Mouse (Mus musculus) heart, embryonic 11.5 days (tissue): ENCODE data around the gene Pds5a. TPM values are rescaled to one million over a fixed set of nuclear protein-coding genes. Genes with fewer than 3 reads are reported as not detected.

Experiments
- ATAC-seq: fragments of 200-750 bp; cut with Nextera tagmentation; replicated peaks from 2 replicates; pipeline ENCODE4 v1.8.0; 2017; ENCODE audit warnings: moderate library complexity; ENCODE audit not compliant: insufficient number of reproducible peaks, low FRiP score, low TSS enrichment
- H3K27ac ChIP-seq: fragments of 300-500 bp; sonication (generic); 2 replicates; pipeline ENCODE4 v1.5.1; 2014; ENCODE audit warnings: mild to moderate bottlenecking, low read depth, low read length
- H3K27me3 ChIP-seq: fragments of 300-500 bp; sonication (generic); 2 replicates; pipeline ENCODE4 v1.6.1; 2014; ENCODE audit warnings: mild to moderate bottlenecking, low read length, mixed read lengths; ENCODE audit not compliant: control insufficient read depth, insufficient read depth
- H3K36me3 ChIP-seq: fragments of 300-500 bp; sonication (generic); 2 replicates; pipeline ENCODE4 v1.6.1; 2014; ENCODE audit warnings: mild to moderate bottlenecking, low read length, moderate library complexity, mixed read lengths; ENCODE audit not compliant: control insufficient read depth, insufficient read depth
- H3K4me1 ChIP-seq: fragments of 300-500 bp; sonication (generic); 2 replicates; pipeline ENCODE4 v1.6.1; 2014; ENCODE audit warnings: low read length; ENCODE audit not compliant: control insufficient read depth, insufficient read depth
- H3K4me2 ChIP-seq: fragments of 300-500 bp; sonication (generic); 2 replicates; pipeline ENCODE4 v1.6.1; 2014; ENCODE audit warnings: mild to moderate bottlenecking, moderate library complexity
- H3K4me3 ChIP-seq: fragments of 300-500 bp; sonication (generic); 2 replicates; pipeline ENCODE4 v1.5.1; 2014; ENCODE audit warnings: low read depth, low read length
- H3K9ac ChIP-seq: fragments of 300-500 bp; sonication (generic); 2 replicates; pipeline ENCODE4 v1.6.1; 2014; ENCODE audit warnings: mild to moderate bottlenecking, low read depth, low read length, moderate library complexity
- H3K9me3 ChIP-seq: fragments of 300-500 bp; sonication (generic); replicated peaks from 2 replicates; pipeline ENCODE4 v1.6.1; 2016; ENCODE audit warnings: low read length; ENCODE audit not compliant: control insufficient read depth
- WGBS: fragments of 180-500 bp; shearing (Covaris S2); extraction: QIAGEN DNeasy Blood & Tissue Kit; methylation state at CpG from one replicate; pipeline ENCODE4 v1.1.7; 2014; ENCODE audit not compliant: insufficient replicate concordance; 5-methylcytosine and 5-hydroxymethylcytosine counted together
- polyA plus RNA-seq: library from polyadenylated mRNA; unstranded; fragments of >200 nt; fragmentation: Nextera tagmentation; extraction: Ambion mirVana; gene quantifications from 2 replicates; pipeline ENCODE4 v1.2.1, GENCODE M21; 2014

Pds5a gene
- polyA plus RNA-seq, 1 experiment from 2014 or later: 70.8 TPM

DNA sequence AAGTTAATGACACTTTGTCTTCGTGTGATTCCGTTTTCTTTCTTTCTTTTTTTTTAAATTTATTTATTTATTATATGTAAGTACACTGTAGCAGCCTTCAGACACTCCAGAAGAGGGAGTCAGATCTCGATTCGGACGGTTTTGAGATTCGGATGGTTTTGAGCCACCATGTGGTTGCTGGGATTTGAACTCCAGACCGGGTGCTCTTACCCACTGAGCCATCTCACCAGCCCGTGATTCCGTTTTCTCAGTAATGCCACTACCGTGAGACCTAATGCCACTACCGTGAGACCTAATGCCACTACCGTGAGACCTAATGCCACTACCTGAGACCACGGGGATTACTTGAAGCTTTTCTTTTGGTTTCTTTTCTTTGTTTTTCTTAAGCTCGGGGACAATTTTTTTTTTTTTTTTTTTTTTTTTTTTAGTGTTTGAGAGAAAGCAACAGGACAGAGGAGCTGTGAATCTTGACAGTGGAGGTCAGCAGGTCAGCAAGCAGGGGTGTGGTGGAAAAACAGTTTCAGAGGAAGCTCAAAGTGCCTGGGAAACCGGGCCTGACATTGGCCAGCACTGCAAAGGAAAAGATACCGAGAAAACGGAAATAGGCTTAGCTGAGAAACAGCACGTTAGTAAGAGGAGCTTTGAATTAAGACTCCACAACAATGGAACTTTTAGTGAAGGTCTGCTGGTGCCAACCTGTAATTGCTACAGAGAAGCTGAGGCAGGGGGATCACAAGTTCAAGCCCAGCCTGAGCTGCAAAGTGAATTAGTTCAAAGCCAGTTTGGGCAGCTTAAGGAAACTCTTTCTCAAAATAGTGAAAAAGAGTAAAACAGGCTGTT is 19.2 kb upstream of the Pds5a start:
- H3K36me3 ChIP-seq: no peaks in the 10 kb centered on the region
- H3K4me2 ChIP-seq: no peak overlapping the region
- H3K27ac ChIP-seq: peak overlapping the region; percentile 57; the same call in 1 of the 2 replicates
- H3K27me3 ChIP-seq: no peaks in the 10 kb centered on the region
- H3K4me1 ChIP-seq: 0 out of 2 replicates have a peak, but pooled peaks cover 3% of the 10 kb centered on the region
- no peaks in the 10 kb centered on the region for H3K9me3 ChIP-seq
- no peak for ATAC-seq
- 76% methylated on average over 18 of the region's 18 CpGs for WGBS
- no peak overlapping the region for H3K4me3 ChIP-seq
- H3K9ac ChIP-seq: no peak overlapping the region

GRCm38 (mm10) chr5:65715084-65715483 is 17.0 kb upstream of the Pds5a start:
- ATAC-seq: no peak
- no peak overlapping the region for H3K4me2 ChIP-seq
- no peaks in the 10 kb centered on the region for H3K9me3 ChIP-seq
- H3K27me3 ChIP-seq: no peaks in the 10 kb centered on the region
- no peak overlapping the region for H3K4me3 ChIP-seq
- WGBS: 75% methylated on average over 6 of the region's 6 CpGs
- H3K9ac ChIP-seq: no peak overlapping the region
- H3K4me1 ChIP-seq: 0 out of 2 replicates have a peak, but pooled peaks cover 3% of the 10 kb centered on the region
- H3K27ac ChIP-seq: no peak overlapping the region
- no peaks in the 10 kb centered on the region for H3K36me3 ChIP-seq

- Histone ChIP-seq H3K4me2 (no peak overlapping the region), H3K27ac (no peak overlapping the region), H3K27me3 (no peaks in the 10 kb centered on the region), H3K9ac (no peak overlapping the region), H3K9me3 (no peaks in the 10 kb centered on the region), H3K4me3 (no peak overlapping the region), H3K36me3 (no peaks in the 10 kb centered on the region), H3K4me1 (no peaks in the 10 kb centered on the region)
- ATAC-seq: no peak
- WGBS: 98% methylated on average over 1 of the region's 1 CpGs
Observed at GRCm38 (mm10) chr5:65711463-65711862, 13.4 kb upstream of the Pds5a start.

DNA sequence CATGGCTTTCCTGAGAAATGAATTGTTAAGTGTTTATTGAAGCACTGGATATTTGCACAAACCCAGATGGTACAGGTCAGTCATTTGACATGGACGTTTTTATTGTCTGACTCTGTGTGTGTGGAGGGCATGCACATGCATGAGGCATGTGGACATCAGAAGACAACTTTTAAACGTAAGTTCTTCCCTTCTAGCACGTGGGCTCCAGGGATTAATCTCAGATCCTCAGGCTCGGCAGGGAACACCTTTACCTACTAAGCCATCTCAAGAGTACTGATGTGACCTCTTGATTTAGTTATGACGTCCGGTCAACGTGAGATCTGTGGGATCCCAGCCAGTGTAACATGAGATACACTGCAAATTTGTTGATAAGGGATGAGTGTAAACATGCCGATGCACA is 12.2 kb upstream of the Pds5a start:
- no peak for ATAC-seq
- no peak overlapping the region for H3K9ac ChIP-seq
- WGBS: 62% methylated on average over 8 of the region's 8 CpGs

GRCm38 (mm10) chr5:65706979-65707378 is 8.9 kb upstream of the Pds5a start:
- no peak for ATAC-seq
- 66% methylated on average over 5 of the region's 5 CpGs for WGBS
- no peaks in the 10 kb centered on the region for H3K36me3 ChIP-seq
- H3K27me3 ChIP-seq: no peaks in the 10 kb centered on the region
- no peak overlapping the region for H3K27ac ChIP-seq
- no peak overlapping the region for H3K4me3 ChIP-seq
- no peaks in the 10 kb centered on the region for H3K4me1 ChIP-seq
- no peaks in the 10 kb centered on the region for H3K9me3 ChIP-seq
- no peak overlapping the region for H3K9ac ChIP-seq
- H3K4me2 ChIP-seq: no peak overlapping the region

More for the DNA sequence above, 12.2 kb upstream of the Pds5a start:
- H3K27ac ChIP-seq: no peak overlapping the region
- H3K27me3 ChIP-seq: no peaks in the 10 kb centered on the region
- H3K36me3 ChIP-seq: no peaks in the 10 kb centered on the region
- no peaks in the 10 kb centered on the region for H3K9me3 ChIP-seq
- no peak overlapping the region for H3K4me3 ChIP-seq
- H3K4me1 ChIP-seq: no peaks in the 10 kb centered on the region
- H3K4me2 ChIP-seq: no peak overlapping the region

DNA sequence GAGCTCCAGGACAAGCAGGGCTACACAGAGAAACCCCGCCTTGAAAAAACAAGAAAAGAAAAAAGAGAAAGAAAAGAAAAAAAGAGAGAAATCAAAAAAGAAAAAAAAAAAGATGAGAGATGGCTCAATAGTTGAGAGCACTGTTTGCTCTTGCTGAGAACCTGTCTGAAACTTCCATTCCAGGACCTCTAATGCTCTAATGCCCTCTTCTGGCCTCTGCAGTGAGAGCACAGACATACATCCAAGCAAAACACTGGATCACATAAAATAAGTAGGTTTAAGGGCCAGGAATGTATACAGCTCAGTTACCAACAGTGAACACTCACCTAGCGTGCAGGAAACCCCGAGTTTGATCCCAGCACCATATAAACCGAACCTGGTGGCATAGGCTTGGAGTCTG is 8.1 kb upstream of the Pds5a start:
- no peaks in the 10 kb centered on the region for H3K4me1 ChIP-seq
- no peak overlapping the region for H3K4me3 ChIP-seq
- no peak overlapping the region for H3K4me2 ChIP-seq
- 69% methylated on average over 4 of the region's 4 CpGs for WGBS
- H3K36me3 ChIP-seq: no peaks in the 10 kb centered on the region
- no peaks in the 10 kb centered on the region for H3K9me3 ChIP-seq
- no peak overlapping the region for H3K9ac ChIP-seq
- no peak for ATAC-seq
- no peak overlapping the region for H3K27ac ChIP-seq
- no peaks in the 10 kb centered on the region for H3K27me3 ChIP-seq

- WGBS: 67% methylated on average over 12 of the region's 12 CpGs
- Histone ChIP-seq H3K9me3 (no peaks in the 10 kb centered on the region), H3K9ac (no peak overlapping the region), H3K27ac (no peak overlapping the region), H3K36me3 (no peaks in the 10 kb centered on the region), H3K4me2 (no peak overlapping the region), H3K27me3 (no peaks in the 10 kb centered on the region), H3K4me3 (no peak overlapping the region), H3K4me1 (no peaks in the 10 kb centered on the region)
- no peak for ATAC-seq
Observed at GRCm38 (mm10) chr5:65704765-65705678, 6.9 kb upstream of the Pds5a start.

DNA sequence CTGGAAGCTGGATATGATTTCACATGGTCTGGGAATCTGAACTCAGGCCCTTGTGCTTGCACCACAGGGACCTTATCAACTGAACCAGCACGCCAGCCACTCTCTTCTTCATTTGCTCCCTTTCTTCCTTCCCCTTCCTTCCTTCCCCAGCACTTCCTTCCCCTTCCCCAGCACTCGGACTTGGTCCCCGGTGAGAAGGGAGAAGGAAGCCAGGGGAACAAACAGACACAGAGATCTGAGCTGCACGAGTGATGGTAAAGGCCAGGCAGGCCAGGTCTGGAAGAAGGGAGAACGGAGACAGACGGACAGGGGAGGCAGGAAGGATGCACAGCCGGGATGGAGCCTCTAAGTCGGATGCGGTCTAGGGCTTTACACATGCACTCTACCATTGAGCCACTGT is 5.2 kb upstream of the Pds5a start:
- 66% methylated on average over 9 of the region's 9 CpGs for WGBS
- H3K4me2 ChIP-seq: no peak overlapping the region
- H3K9me3 ChIP-seq: no peaks in the 10 kb centered on the region
- ATAC-seq: no peak
- no peaks in the 10 kb centered on the region for H3K36me3 ChIP-seq
- H3K4me3 ChIP-seq: no peak overlapping the region
- H3K4me1 ChIP-seq: no peaks in the 10 kb centered on the region; the same call in 1 of the 2 replicates
- H3K27ac ChIP-seq: no peak overlapping the region
- no peaks in the 10 kb centered on the region for H3K27me3 ChIP-seq
- H3K9ac ChIP-seq: no peak overlapping the region
